Mouse (Mus musculus) liver, embryonic 16.5 days (tissue): ENCODE measurements around the gene Kcnh2. TPM values are rescaled to one million over a fixed set of nuclear protein-coding genes. Genes with fewer than 3 reads are reported as not detected.

Experiments used
- ATAC-seq: fragments of 200-750 bp; cut with Nextera tagmentation; 2 replicates; pipeline ENCODE4 v1.8.0; 2017; ENCODE audit warnings: low read depth, mild to moderate bottlenecking, moderate number of reproducible peaks, moderate library complexity
- H3K27ac ChIP-seq: fragments of 300-500 bp; sonication (generic); 2 replicates; pipeline ENCODE4 v1.5.1; 2014; ENCODE audit warnings: mild to moderate bottlenecking, low read length
- H3K27me3 ChIP-seq: fragments of 300-500 bp; sonication (generic); 2 replicates; pipeline ENCODE4 v1.6.1; 2014; ENCODE audit warnings: low read depth, low read length, mixed read lengths; ENCODE audit not compliant: control insufficient read depth, insufficient read depth
- H3K36me3 ChIP-seq: fragments of 300-500 bp; sonication (generic); 2 replicates; pipeline ENCODE4 v1.6.1; 2014; ENCODE audit warnings: mild to moderate bottlenecking; ENCODE audit not compliant: control insufficient read depth, insufficient read depth
- H3K4me1 ChIP-seq: fragments of 300-500 bp; sonication (generic); 2 replicates; pipeline ENCODE4 v1.6.1; 2014; ENCODE audit warnings: low read depth, low read length, mixed read lengths; ENCODE audit not compliant: control insufficient read depth
- H3K4me2 ChIP-seq: fragments of 300-500 bp; sonication (generic); 2 replicates; pipeline ENCODE4 v1.6.1; 2014; ENCODE audit warnings: low read depth, low read length, mixed read lengths
- H3K4me3 ChIP-seq: fragments of 300-500 bp; sonication (generic); 2 replicates; pipeline ENCODE4 v1.5.1; 2014; ENCODE audit warnings: low read depth, mild to moderate bottlenecking, low read length
- H3K9ac ChIP-seq: fragments of 300-500 bp; sonication (generic); 2 replicates; pipeline ENCODE4 v1.6.1; 2014; ENCODE audit warnings: low read depth, low read length
- H3K9me3 ChIP-seq: fragments of 300-500 bp; sonication (generic); replicated peaks from 2 replicates; pipeline ENCODE4 v1.6.1; 2016; ENCODE audit warnings: low read length; ENCODE audit not compliant: control insufficient read depth
- WGBS: fragments of 180-500 bp; shearing (Covaris S2); extraction: QIAGEN DNeasy Blood & Tissue Kit; methylation state at CpG from one replicate; pipeline ENCODE4 v1.1.7; 2014; ENCODE audit not compliant: insufficient replicate concordance; 5-methylcytosine and 5-hydroxymethylcytosine counted together
- polyA plus RNA-seq: library from polyadenylated mRNA; unstranded; fragments of >200 nt; fragmentation: Nextera tagmentation; extraction: Ambion mirVana; gene quantifications from 2 replicates; pipeline ENCODE4 v1.2.1, GENCODE M21; 2015

Gene Kcnh2
- polyA plus RNA-seq, 1 experiment from 2014 or later: 0.27 TPM

DNA sequence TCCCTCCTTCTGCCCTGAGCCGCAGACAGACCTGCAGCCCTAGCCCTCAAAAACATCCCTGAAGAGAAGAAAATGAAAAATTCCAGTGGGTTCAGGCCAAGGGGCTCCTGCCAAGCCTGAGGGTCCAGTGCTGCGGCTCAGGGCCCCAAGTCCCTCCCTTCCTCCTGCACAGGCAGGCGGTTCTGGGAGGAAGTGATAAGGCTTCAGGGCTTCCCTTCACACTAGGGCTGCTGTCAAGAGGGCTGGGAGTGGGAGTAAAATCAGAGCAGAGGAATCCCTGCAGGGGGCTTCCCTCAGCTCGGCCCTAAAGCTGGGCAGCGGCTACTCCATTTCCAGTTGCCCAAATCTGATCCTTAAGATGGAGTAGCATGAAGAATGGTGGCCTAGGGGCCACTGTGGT, 14.1 kb upstream of the Kcnh2 start:
- no peak overlapping the region for H3K27ac ChIP-seq
- WGBS: 11% methylated on average over 5 of the region's 5 CpGs
- no peaks in the 10 kb centered on the region for H3K36me3 ChIP-seq
- no peak overlapping the region for H3K9ac ChIP-seq
- no peaks in the 10 kb centered on the region for H3K9me3 ChIP-seq
- ATAC-seq: no peak
- no peak overlapping the region for H3K4me3 ChIP-seq
- no peaks in the 10 kb centered on the region for H3K27me3 ChIP-seq
- no peak overlapping the region for H3K4me2 ChIP-seq
- H3K4me1 ChIP-seq: no peaks in the 10 kb centered on the region

DNA sequence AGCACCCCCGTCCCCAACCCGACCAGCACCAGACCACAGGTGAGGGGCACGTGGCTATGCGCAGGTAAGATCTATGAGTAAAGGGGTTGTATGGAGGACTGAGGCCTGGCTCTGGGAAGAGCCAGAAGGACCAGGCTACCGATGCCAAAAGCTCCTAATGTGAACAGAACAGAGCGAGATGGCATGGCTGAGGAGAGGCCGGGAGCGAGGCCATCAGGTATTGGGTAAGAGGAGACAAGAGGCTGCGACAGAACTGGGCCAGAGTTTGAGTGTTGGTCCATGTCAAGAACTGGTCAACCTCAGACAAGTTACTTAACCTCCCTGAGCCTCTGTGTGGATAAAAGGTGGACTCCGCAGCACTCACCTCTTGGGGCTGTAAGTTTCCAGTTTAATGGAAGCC, 13.6 kb upstream of the Kcnh2 start:
- Histone ChIP-seq H3K9ac (no peak overlapping the region), H3K4me1 (no peaks in the 10 kb centered on the region), H3K27ac (no peak overlapping the region; the same call in 1 of the 2 replicates), H3K36me3 (no peaks in the 10 kb centered on the region), H3K4me3 (peak overlapping the region; percentile 9; the same call in 1 of the 2 replicates), H3K27me3 (no peaks in the 10 kb centered on the region), H3K9me3 (no peaks in the 10 kb centered on the region), H3K4me2 (no peak overlapping the region)
- WGBS: 57% methylated on average over 10 of the region's 10 CpGs
- ATAC-seq: no peak

DNA sequence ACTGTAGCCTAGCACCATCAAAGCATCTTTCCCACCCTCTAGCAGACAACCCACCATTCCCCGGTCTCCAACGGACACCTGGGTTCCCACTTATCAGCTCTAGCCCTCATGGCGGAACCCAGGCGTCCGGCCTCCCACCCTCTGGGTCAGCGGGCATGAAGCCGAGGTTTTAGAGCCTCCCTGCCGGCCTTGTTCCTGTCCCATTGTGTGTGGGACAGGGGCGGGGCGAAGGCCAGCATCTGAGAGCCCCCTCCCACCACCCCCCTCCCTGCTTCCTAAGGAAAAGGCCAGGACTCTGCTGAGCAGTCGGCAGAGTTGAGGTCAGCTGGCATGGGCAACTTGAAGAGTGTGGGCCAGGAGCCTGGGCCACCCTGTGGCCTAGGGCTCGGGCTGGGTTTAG, 13.1 kb upstream of the Kcnh2 start, which contains the start of gene Nos3:
TSS of gene Nos3 (plus strand) at position 303 of the 400 bp plus-strand sequence.
- peak; percentile 47 for ATAC-seq
- 38% methylated on average over 12 of the region's 12 CpGs for WGBS
- no peaks in the 10 kb centered on the region for H3K36me3 ChIP-seq
- H3K27me3 ChIP-seq: no peaks in the 10 kb centered on the region
- H3K9me3 ChIP-seq: no peaks in the 10 kb centered on the region
- H3K4me1 ChIP-seq: no peaks in the 10 kb centered on the region
- peak within 1 kb of the TSS; percentile 9; the same call in 1 of the 2 replicates for H3K4me3 ChIP-seq
- H3K4me2 ChIP-seq: no peak within 1 kb of the TSS
- H3K9ac ChIP-seq: no peak within 1 kb of the TSS
- H3K27ac ChIP-seq: no peak within 1 kb of the TSS; the same call in 1 of the 2 replicates

DNA sequence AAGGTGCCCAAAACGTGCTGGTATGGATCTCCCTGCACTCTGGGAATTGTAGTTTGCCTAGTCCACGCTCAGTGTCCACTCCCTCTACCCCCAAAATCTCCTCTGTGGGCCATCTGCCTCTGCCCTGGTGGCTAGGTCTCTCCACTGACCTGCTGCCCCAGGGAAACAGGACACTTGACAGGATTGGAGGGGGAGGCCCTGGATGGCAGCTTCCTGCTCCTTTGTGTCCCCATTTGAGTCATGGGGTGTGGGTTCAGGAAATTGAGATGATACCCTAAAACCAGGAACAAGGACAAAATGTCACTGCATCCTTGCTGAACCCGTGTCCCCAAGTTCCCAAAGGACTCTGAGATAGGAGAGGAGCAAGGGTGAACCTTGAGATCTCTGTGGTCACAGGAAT, 12.7 kb upstream of the Kcnh2 start:
- WGBS: 45% methylated on average over 3 of the region's 3 CpGs
- H3K4me1 ChIP-seq: no peaks in the 10 kb centered on the region
- no peak overlapping the region for H3K9ac ChIP-seq
- no peak overlapping the region for H3K27ac ChIP-seq
- no peaks in the 10 kb centered on the region for H3K36me3 ChIP-seq
- H3K27me3 ChIP-seq: no peaks in the 10 kb centered on the region
- no peak overlapping the region for H3K4me2 ChIP-seq
- ATAC-seq: no peak
- no peaks in the 10 kb centered on the region for H3K9me3 ChIP-seq
- no peak overlapping the region for H3K4me3 ChIP-seq

DNA sequence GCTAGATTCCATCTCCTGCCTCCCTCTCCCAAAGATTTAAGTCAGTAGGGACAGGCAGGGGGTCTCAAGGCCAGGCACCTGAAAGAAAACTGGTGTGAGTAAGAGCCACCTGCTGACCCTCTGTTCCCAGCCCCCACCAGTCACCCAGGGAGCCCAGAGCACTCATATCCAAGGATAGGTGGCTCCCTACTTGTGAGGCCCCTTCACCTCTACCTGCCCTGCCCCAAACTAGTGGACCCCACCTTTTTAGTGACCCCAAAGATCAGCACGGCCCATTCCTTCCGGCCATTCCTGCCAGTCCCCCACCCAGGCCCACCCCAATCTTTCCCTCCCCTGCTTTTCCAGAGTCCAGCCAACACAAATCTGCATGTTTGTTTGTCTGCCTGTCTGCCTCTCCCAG, 12.1 kb upstream of the Kcnh2 start:
- H3K4me3 ChIP-seq: no peak overlapping the region
- ATAC-seq: no peak
- no peaks in the 10 kb centered on the region for H3K4me1 ChIP-seq
- WGBS: 35% methylated on average over 2 of the region's 2 CpGs
- H3K9me3 ChIP-seq: no peaks in the 10 kb centered on the region
- no peak overlapping the region for H3K27ac ChIP-seq
- no peak overlapping the region for H3K4me2 ChIP-seq
- no peaks in the 10 kb centered on the region for H3K27me3 ChIP-seq
- no peaks in the 10 kb centered on the region for H3K36me3 ChIP-seq
- no peak overlapping the region for H3K9ac ChIP-seq

DNA sequence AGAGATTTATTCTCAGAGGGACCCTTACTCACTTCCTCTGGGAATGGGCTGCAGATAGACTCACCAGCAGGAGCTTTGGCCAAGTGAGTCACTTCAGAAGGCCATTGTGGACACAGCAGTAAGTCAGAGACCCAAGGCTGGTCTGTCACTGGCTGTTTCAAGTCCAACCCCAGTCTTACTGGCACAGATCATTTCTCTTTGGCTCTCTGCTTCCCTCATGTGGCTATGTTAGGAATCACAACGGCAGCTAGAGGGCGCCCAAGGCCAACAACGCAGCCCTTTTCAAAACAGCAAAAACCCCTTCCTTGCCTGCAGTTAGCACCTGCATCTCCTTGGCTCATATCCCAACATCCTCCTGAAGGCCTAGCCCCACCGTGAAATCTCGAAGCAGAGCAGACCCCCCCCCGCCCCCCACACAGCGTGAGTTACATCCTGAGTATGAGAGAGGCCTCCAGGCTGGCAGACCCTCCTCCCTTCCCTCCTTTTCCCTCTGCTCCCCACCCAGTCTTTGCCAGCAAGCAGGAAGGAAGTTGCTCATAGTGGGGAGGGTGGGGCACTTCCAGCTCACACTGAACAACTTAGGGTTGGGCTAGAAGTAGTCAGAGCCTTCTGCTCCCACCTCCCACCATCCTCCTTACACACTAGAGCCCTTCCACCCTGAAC, 9.5 kb upstream of the Kcnh2 start:
- Histone ChIP-seq H3K4me3 (no peak overlapping the region), H3K9ac (no peak overlapping the region), H3K36me3 (no peaks in the 10 kb centered on the region), H3K4me2 (no peak overlapping the region), H3K27me3 (no peaks in the 10 kb centered on the region), H3K27ac (no peak overlapping the region), H3K4me1 (no peaks in the 10 kb centered on the region), H3K9me3 (no peaks in the 10 kb centered on the region)
- peak; percentile 35 for ATAC-seq
- WGBS: 3% methylated on average over 7 of the region's 7 CpGs

DNA sequence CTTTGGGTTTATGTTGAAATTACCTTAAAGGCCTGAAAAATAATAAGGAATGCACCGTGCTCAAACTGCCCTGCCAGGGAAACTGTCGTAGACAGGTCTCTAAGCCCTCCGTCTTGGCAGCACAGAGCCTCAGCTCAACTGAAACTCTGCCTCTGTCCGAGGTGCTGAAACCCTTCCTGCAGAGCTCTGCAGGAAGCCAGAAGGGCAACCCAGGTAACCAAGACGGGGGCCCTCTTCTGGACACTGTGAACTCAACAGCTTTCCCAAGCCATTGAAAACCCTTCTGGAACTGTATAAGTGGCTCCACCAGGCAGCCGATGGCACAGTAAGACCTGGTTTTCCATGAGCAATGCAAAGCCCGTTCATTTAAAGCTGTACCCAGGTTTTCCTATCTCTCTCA, 6.1 kb upstream of the Kcnh2 start:
- Histone ChIP-seq H3K4me2 (no peak overlapping the region), H3K4me3 (no peak overlapping the region), H3K36me3 (no peaks in the 10 kb centered on the region), H3K27me3 (peaks cover 21% of the 10 kb centered on the region), H3K4me1 (no peaks in the 10 kb centered on the region), H3K9me3 (no peaks in the 10 kb centered on the region), H3K27ac (no peak overlapping the region), H3K9ac (no peak overlapping the region)
- WGBS: 14% methylated on average over 7 of the region's 7 CpGs
- peak; percentile 37 for ATAC-seq

DNA sequence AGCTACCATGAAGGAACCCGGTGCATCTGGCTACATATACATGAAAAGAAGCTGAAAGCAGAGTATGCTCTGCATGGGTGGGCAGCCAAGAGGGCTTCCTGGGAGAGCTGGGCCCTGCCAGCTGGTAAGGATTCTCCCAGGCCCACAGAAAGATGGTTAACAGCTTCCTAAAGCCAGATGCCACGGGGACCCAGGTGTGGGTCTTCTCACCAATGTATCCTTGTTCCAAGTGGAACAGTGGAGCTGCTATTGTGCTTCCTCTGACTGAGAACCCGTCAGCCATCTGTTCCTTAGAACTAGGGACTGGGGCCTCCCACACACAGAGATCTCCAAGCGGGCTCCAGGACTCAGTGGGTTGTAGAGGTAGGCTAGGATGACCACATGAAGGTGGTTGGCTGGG, 5.4 kb upstream of the Kcnh2 start:
- Histone ChIP-seq H3K9me3 (no peaks in the 10 kb centered on the region), H3K9ac (no peak overlapping the region), H3K27ac (no peak overlapping the region), H3K27me3 (peaks cover 28% of the 10 kb centered on the region), H3K36me3 (no peaks in the 10 kb centered on the region), H3K4me2 (no peak overlapping the region), H3K4me3 (no peak overlapping the region), H3K4me1 (peaks cover 3% of the 10 kb centered on the region; the same call in 1 of the 2 replicates)
- ATAC-seq: no peak
- 37% methylated on average over 4 of the region's 4 CpGs for WGBS

DNA sequence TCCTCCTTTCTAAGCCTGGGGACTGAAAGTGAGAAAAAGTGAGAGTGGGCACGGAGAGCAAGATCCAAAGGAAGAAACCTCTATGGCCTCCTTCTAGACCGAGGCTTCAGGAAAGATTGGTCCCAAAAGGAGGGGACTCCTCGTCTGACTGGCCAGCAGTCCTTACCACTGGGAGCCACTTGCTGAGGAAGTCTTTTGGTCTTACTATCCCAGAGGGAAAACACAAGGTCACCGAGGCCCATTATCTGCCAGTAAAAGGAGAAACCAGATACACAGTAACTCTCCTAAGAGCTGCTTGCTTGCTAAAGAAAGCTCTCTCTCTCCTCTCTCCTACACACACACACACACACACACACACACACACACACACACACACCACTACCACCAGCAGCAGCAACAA, 1.9 kb upstream of the Kcnh2 start:
- Histone ChIP-seq H3K4me3 (no peak overlapping the region), H3K4me2 (no peak overlapping the region), H3K27me3 (peaks cover 62% of the 10 kb centered on the region), H3K27ac (no peak overlapping the region), H3K36me3 (no peaks in the 10 kb centered on the region), H3K9ac (no peak overlapping the region), H3K9me3 (no peaks in the 10 kb centered on the region), H3K4me1 (peaks cover 15% of the 10 kb centered on the region)
- no peak for ATAC-seq
- WGBS: 31% methylated on average over 4 of the region's 4 CpGs
